Mouse (Mus musculus): Measurements from ENCODE around the gene Sat2. TPM values are rescaled to one million over a fixed set of nuclear protein-coding genes. Genes with fewer than 3 reads are reported as not detected.

The Sat2 gene
- polyA plus RNA-seq, 1 experiment from 2014 or later: 26.2 TPM

DNA sequence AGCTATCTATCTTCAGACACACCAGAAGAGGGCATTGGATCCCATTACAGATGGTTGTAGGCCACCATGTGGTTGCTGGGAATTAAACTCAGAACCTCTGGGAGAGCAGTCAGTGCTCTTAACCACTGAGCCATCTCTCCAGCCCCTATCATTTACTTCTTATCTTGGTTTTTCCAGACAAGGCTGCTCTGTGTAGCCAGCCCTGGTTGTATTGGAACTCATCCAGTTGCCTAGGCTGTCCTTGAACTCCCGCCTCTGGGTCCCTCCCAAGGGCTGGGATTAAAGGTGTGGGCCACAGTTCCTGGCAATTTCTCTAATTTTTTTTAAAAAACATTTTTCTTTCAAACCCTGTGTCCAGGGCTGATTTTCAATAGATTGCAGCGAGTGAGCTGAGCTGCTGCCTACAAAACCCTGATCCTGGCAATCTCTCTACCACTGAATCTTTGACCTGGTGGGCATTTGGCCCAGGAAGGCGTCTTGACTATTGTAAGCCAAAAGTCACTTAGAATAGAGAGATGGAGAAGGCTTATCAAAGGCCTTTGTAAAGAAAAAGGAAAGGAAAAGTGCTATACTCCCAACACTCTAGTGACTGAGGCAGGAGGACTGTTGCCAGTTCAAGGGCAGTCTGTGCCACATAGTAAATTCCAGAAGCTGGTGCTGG is 39.5 kb downstream of the Sat2 start:
- H3K27me3 ChIP-seq (replicated peaks; ENCODE audit: control insufficient read depth, insufficient read depth, low read length): no peaks in the 10 kb centered on the region
- H3K36me3 ChIP-seq (ENCODE audit: control insufficient read depth, insufficient read depth, low read length): peaks cover 32% of the 10 kb centered on the region
- H3K4me1 ChIP-seq (ENCODE audit: control insufficient read depth, insufficient read depth, low read depth, low read length): peaks cover 11% of the 10 kb centered on the region
- H3K4me2 ChIP-seq (ENCODE audit: low read length): peak overlapping the region; percentile 68
- peak overlapping the region; percentile 69 for H3K9ac ChIP-seq (ENCODE audit: low read depth, low read length)
- ATAC-seq: no peak
- H3K4me3 ChIP-seq (ENCODE audit: low read length): peak overlapping the region; percentile 67
- WGBS: 65% methylated on average over 3 of the region's 3 CpGs
- no peaks in the 10 kb centered on the region for H3K9me3 ChIP-seq (ENCODE audit: control insufficient read depth, low read length)
- H3K27ac ChIP-seq (ENCODE audit: low read depth, low read length): peak overlapping the region; percentile 91

DNA sequence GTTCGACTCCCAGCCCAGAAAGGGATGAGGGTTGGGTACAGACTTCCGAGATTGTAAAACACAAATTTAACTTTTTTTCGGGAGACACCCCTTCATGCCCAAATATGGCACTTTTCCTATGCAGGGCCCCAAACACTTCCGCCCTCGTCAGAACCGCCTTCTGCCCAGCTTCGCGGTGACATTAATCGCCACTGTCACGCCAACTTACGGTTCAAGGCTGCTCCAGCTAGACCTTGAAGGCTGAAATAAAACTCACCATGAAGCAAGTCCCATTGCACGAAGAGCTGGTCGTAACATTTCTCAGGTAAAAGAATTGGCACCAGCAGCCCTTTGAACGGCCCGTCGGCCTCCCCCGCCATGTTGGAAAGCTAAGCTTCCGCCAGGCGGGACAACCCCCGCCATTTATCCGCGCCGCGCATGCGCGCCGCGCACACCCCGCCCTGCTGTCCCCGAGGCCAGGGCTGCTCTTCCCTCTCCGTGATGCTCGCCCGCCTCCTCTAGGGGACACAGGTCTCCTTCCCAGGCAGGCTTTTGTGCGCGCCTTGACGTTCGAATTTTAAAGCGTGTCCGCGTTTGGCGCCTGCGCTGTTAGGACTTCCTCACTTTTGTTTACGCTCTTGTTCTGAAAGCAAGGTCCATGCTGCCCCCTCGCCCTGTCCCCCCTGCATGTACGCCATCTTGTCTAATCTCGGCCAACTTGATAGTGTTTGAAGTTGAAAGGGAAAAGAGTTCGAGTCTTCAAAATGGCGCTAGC is 40.6 kb downstream of the Sat2 start, which contains the start of gene Mpdu1:
TSS of gene Mpdu1 (minus strand) at position 430 of the 754 bp plus-strand sequence.
- Histone ChIP-seq H3K4me3 (ENCODE audit: low read length) (peak within 1 kb of the TSS; percentile 67), H3K9me3 (ENCODE audit: control insufficient read depth, low read length) (no peaks in the 10 kb centered on the region), H3K27ac (ENCODE audit: low read depth, low read length) (peak within 1 kb of the TSS; percentile 91), H3K4me2 (ENCODE audit: low read length) (peak within 1 kb of the TSS; percentile 68), H3K4me1 (ENCODE audit: control insufficient read depth, insufficient read depth, low read depth, low read length) (peaks cover 11% of the 10 kb centered on the region), H3K9ac (ENCODE audit: low read depth, low read length) (peak within 1 kb of the TSS; percentile 69), H3K27me3 (replicated peaks; ENCODE audit: control insufficient read depth, insufficient read depth, low read length) (no peaks in the 10 kb centered on the region), H3K36me3 (ENCODE audit: control insufficient read depth, insufficient read depth, low read length) (peaks cover 31% of the 10 kb centered on the region)
- under 1% methylated on average over 48 of the region's 48 CpGs for WGBS
- ATAC-seq: peak; percentile 97

DNA sequence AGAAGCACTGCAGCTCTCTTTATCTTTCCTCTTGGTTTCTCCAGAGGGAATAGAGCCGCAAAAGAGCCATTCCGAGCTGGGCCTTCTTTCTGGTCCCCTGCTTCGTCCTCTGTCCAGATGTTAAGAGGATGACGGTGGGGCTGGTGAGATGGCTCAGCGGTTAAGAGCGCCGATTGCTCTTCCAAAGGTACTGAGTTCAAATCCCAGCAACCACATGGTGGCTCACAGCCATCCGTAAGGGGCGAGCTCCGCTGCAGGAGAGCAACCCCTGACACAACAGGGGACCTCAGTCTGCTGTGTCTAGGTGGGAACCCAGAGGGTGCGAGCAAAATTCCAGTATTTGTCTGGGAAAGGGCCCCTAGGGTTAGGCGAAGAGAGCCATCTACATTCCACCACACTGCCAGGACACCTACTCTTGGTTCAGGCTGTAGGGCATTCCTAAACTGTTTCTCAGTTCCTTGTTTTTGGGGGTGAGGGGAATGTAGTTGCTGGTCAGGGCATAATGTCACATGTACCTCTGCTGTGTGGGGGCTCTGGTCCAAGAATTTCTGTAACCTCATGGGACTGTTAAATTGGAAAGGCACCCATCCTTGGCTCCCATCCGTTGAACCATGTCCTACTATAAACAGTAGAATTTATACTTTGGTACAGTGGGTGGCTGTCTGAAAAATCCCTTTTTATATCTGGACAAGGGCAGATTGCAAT is 41.3 kb downstream of the Sat2 start:
- Histone ChIP-seq H3K4me3 (ENCODE audit: low read length) (peak overlapping the region; percentile 67), H3K27ac (ENCODE audit: low read depth, low read length) (peak overlapping the region; percentile 91), H3K9me3 (ENCODE audit: control insufficient read depth, low read length) (no peaks in the 10 kb centered on the region), H3K27me3 (replicated peaks; ENCODE audit: control insufficient read depth, insufficient read depth, low read length) (no peaks in the 10 kb centered on the region), H3K9ac (ENCODE audit: low read depth, low read length) (peak overlapping the region; percentile 69), H3K4me2 (ENCODE audit: low read length) (peak overlapping the region; percentile 68), H3K4me1 (ENCODE audit: control insufficient read depth, insufficient read depth, low read depth, low read length) (peaks cover 11% of the 10 kb centered on the region), H3K36me3 (ENCODE audit: control insufficient read depth, insufficient read depth, low read length) (peaks cover 33% of the 10 kb centered on the region)
- WGBS: 65% methylated on average over 13 of the region's 13 CpGs
- ATAC-seq: peak; percentile 8

DNA sequence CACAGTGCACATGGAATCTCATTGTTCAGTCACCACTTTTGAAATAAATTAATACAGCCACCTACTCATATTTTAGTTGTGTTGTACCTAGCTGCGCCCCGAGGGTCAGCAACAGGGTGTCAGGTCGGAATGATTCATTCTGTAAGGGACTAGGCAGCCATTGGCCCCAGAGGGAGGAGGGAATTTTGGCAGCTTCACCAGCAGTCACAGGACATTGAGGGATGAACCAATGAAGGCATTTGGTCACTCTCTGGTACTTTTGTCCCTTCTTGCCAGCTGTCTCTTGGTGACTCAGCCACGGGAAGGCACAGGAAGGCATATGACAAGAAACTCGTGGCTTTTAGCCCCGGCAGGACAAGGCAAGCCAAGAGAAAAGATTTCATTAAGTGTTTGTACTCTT is 42.0 kb downstream of the Sat2 start:
- Histone ChIP-seq H3K9me3 (ENCODE audit: control insufficient read depth, low read length) (no peaks in the 10 kb centered on the region), H3K36me3 (ENCODE audit: control insufficient read depth, insufficient read depth, low read length) (peaks cover 31% of the 10 kb centered on the region), H3K27ac (ENCODE audit: low read depth, low read length) (peak overlapping the region; percentile 91; the same call in 1 of the 2 replicates), H3K4me1 (ENCODE audit: control insufficient read depth, insufficient read depth, low read depth, low read length) (peaks cover 11% of the 10 kb centered on the region), H3K4me3 (ENCODE audit: low read length) (no peak overlapping the region), H3K4me2 (ENCODE audit: low read length) (no peak overlapping the region), H3K9ac (ENCODE audit: low read depth, low read length) (no peak overlapping the region), H3K27me3 (replicated peaks; ENCODE audit: control insufficient read depth, insufficient read depth, low read length) (no peaks in the 10 kb centered on the region)
- ATAC-seq: no peak
- WGBS: 88% methylated on average over 6 of the region's 6 CpGs

DNA sequence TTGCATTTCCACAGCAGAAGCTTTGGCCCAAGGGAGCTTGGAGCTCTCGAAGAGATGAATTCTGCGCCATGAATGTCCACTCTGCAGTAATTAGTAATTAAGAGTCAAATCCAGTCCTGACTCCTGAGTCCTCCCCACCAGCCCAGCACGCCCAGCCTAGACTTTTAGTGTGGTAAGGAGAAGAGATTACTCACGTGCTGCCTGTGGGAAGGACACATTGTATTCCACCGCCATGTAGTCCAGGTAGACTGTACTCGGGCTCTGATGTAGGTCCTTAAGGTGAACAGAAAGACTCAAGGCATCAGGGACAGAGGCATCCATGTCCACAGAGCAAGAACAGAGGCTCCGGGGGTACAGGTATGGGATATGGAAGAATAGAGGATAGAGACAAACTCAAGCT is 43.0 kb downstream of the Sat2 start:
- Histone ChIP-seq H3K4me1 (ENCODE audit: control insufficient read depth, insufficient read depth, low read depth, low read length) (peaks cover 19% of the 10 kb centered on the region), H3K9ac (ENCODE audit: low read depth, low read length) (no peak overlapping the region), H3K4me3 (ENCODE audit: low read length) (no peak overlapping the region), H3K9me3 (ENCODE audit: control insufficient read depth, low read length) (no peaks in the 10 kb centered on the region), H3K27ac (ENCODE audit: low read depth, low read length) (no peak overlapping the region), H3K27me3 (replicated peaks; ENCODE audit: control insufficient read depth, insufficient read depth, low read length) (no peaks in the 10 kb centered on the region), H3K4me2 (ENCODE audit: low read length) (no peak overlapping the region), H3K36me3 (ENCODE audit: control insufficient read depth, insufficient read depth, low read length) (peaks cover 33% of the 10 kb centered on the region)
- ATAC-seq: no peak
- WGBS: 95% methylated on average over 7 of the region's 7 CpGs

DNA sequence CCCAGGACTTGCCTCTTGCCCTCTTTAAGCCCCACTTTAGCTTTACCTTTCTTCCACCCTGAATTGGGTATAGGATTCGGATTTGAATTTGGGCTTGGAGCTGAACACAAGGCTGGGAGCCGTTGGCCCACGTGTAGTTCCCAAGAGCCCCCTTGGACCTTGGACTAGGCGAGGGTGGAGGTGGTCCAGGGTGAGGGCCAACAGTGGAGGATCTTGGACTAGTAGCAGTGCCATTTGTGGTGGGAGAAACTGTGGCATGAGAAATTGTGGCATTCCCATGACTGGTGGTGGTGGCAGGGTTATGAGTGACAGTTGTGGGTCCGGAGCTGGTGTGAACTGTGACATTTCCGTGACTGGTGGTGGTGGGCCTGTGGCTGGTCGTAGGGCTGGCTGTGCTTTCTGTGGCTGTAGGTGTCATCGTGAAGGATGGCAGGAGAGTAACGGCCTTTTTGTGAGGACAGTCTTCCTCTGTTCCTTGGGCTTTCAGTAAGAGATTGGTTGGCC is 43.7 kb downstream of the Sat2 start:
- Histone ChIP-seq H3K4me3 (ENCODE audit: low read length) (no peak overlapping the region), H3K27me3 (replicated peaks; ENCODE audit: control insufficient read depth, insufficient read depth, low read length) (no peaks in the 10 kb centered on the region), H3K4me1 (ENCODE audit: control insufficient read depth, insufficient read depth, low read depth, low read length) (peaks cover 25% of the 10 kb centered on the region), H3K36me3 (ENCODE audit: control insufficient read depth, insufficient read depth, low read length) (peaks cover 35% of the 10 kb centered on the region), H3K9me3 (ENCODE audit: control insufficient read depth, low read length) (no peaks in the 10 kb centered on the region), H3K4me2 (ENCODE audit: low read length) (no peak overlapping the region), H3K9ac (ENCODE audit: low read depth, low read length) (no peak overlapping the region), H3K27ac (ENCODE audit: low read depth, low read length) (no peak overlapping the region)
- ATAC-seq: no peak
- WGBS: 76% methylated on average over 9 of the region's 9 CpGs

DNA sequence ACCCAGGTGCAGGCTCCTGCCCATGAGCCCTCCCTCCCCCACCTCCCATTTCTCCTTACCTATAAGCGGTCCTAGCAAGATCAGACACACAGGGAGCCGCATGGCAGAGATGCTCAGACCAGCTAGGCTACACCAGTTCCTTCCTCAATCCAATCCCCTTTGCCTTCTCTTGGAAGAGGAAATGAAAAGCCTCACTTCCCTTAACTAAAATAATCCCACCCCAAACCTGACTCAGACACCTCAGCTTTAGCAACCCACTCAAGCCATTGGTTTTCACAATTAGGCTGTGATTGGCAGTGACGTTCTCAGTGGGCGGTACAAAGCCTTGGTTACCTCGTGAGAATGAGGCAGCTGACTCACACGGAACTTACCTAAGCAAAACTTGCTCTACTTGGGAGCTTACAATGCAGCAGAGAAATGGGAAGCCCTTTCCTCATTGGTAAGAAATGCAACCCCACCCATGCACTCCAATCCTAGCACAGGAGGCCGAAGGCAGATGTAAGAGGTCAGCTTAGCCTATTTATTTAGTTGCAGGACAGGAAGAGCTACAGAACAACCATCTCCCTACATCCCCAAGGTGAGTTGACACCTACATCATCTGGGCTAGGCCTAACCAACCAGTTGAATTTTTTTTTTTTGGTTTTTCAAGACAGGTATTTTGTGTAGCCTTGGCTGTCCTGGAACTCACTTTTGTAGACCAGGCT is 44.3 kb downstream of the Sat2 start, which contains the start of gene Cd68:
TSS of gene Cd68 (minus strand) at position 193 of the 704 bp plus-strand sequence.
- no peaks in the 10 kb centered on the region for H3K27me3 ChIP-seq (replicated peaks; ENCODE audit: control insufficient read depth, insufficient read depth, low read length)
- no peak within 1 kb of the TSS for H3K4me2 ChIP-seq (ENCODE audit: low read length)
- H3K27ac ChIP-seq (ENCODE audit: low read depth, low read length): no peak within 1 kb of the TSS
- peaks cover 35% of the 10 kb centered on the region for H3K36me3 ChIP-seq (ENCODE audit: control insufficient read depth, insufficient read depth, low read length)
- no peak for ATAC-seq
- no peak within 1 kb of the TSS for H3K4me3 ChIP-seq (ENCODE audit: low read length)
- H3K9ac ChIP-seq (ENCODE audit: low read depth, low read length): no peak within 1 kb of the TSS
- H3K9me3 ChIP-seq (ENCODE audit: control insufficient read depth, low read length): no peaks in the 10 kb centered on the region
- WGBS: 40% methylated on average over 7 of the region's 7 CpGs
- peaks cover 28% of the 10 kb centered on the region for H3K4me1 ChIP-seq (ENCODE audit: control insufficient read depth, insufficient read depth, low read depth, low read length)

DNA sequence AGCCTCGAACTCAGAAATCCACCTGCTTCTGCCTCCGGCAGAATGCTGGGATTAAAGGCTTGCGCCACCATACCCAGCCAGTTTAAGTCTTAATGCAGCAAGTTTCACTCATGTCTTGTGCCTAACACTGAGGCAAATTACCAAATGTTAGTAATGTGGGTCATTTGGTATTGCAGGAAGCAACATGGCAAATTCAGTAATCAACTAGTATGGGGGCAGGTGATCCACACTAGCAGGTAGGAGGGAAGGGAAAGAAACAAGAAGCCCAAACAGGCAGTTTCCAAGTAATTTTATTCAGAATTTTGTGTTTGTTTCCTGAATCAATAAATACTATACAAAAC is 44.8 kb downstream of the Sat2 start:
- no peak overlapping the region for H3K9ac ChIP-seq (ENCODE audit: low read depth, low read length)
- no peak overlapping the region for H3K4me2 ChIP-seq (ENCODE audit: low read length)
- H3K4me1 ChIP-seq (ENCODE audit: control insufficient read depth, insufficient read depth, low read depth, low read length): peaks cover 24% of the 10 kb centered on the region
- H3K27ac ChIP-seq (ENCODE audit: low read depth, low read length): no peak overlapping the region
- no peak overlapping the region for H3K4me3 ChIP-seq (ENCODE audit: low read length)
- peaks cover 35% of the 10 kb centered on the region for H3K36me3 ChIP-seq (ENCODE audit: control insufficient read depth, insufficient read depth, low read length)
- no peak for ATAC-seq
- no peaks in the 10 kb centered on the region for H3K27me3 ChIP-seq (replicated peaks; ENCODE audit: control insufficient read depth, insufficient read depth, low read length)
- WGBS: 86% methylated on average over 3 of the region's 3 CpGs
- H3K9me3 ChIP-seq (ENCODE audit: control insufficient read depth, low read length): no peaks in the 10 kb centered on the region

Measured in hindbrain, embryonic 16.5 days (tissue).